ENCODE assay signal across 1 mouse cellular context in genomic region chr1:92698541-92698940, GRCm38 (mm10).
TF ChIP-seq lines count a peak whose summit lies in the region.

No protein-coding gene starts in this region.

TF ChIP-seq in MEL, 35 proteins besides CTCF, POLR2A, EP300 and RAD21 (continued from another document):
- TF ChIP-seq ETS1 (IDR thresholded peaks at IDR 0.05; ENCODE audit: low read depth, low read length) (no peak), MAFK (IDR thresholded peaks at IDR 0.05; ENCODE audit: borderline replicate concordance, low read depth, low read length) (no peak)
